Mouse (Mus musculus) midbrain, embryonic 16.5 days (tissue): ENCODE measurements at regions not wholly inside any gene's neighbourhood (a gene's known extent, or its start where the extent isn't known, plus 50 kb on each side); places are given as distances from the start of the nearest gene placed in this dataset.
A peak's percentile ranks its signal among the peaks of the same experiment; 100 is the strongest.

Source experiments
- ATAC-seq: fragments of 200-750 bp; cut with Nextera tagmentation; 2 replicates; pipeline ENCODE4 v1.8.0; 2017; ENCODE audit warnings: moderate TSS enrichment
- H3K27ac ChIP-seq: fragments of 300-500 bp; sonication (generic); 2 replicates; pipeline ENCODE4 v1.5.1; 2014; ENCODE audit warnings: mild to moderate bottlenecking, low read length, mixed read lengths
- H3K27me3 ChIP-seq: fragments of 300-500 bp; sonication (generic); 2 replicates; pipeline ENCODE4 v1.6.1; 2014; ENCODE audit warnings: low read depth, low read length, mixed read lengths; ENCODE audit not compliant: control insufficient read depth, insufficient read depth
- H3K36me3 ChIP-seq: fragments of 300-500 bp; sonication (generic); 2 replicates; pipeline ENCODE4 v1.6.1; 2014; ENCODE audit warnings: mild to moderate bottlenecking, low read length, moderate library complexity, mixed read lengths; ENCODE audit not compliant: control insufficient read depth, insufficient read depth
- H3K4me1 ChIP-seq: fragments of 300-500 bp; sonication (generic); 2 replicates; pipeline ENCODE4 v1.6.1; 2014; ENCODE audit warnings: mild to moderate bottlenecking, low read length, mixed read lengths; ENCODE audit not compliant: control insufficient read depth, insufficient read depth
- H3K4me2 ChIP-seq: fragments of 300-500 bp; sonication (generic); 2 replicates; pipeline ENCODE4 v1.6.1; 2014; ENCODE audit warnings: mild to moderate bottlenecking, low read length, mixed read lengths
- H3K4me3 ChIP-seq: fragments of 300-500 bp; sonication (generic); 2 replicates; pipeline ENCODE4 v1.5.1; 2014; ENCODE audit warnings: low read depth, mild to moderate bottlenecking, low read length, moderate library complexity, mixed read lengths
- H3K9ac ChIP-seq: fragments of 300-500 bp; sonication (generic); 2 replicates; pipeline ENCODE4 v1.6.1; 2014; ENCODE audit warnings: low read depth, low read length, mixed read lengths
- H3K9me3 ChIP-seq: fragments of 300-500 bp; sonication (generic); replicated peaks from 2 replicates; pipeline ENCODE4 v1.6.1; 2014; ENCODE audit warnings: mild to moderate bottlenecking, low read length, mixed read lengths; ENCODE audit not compliant: control insufficient read depth, poor library complexity, severe bottlenecking
- WGBS: fragments of 180-500 bp; shearing (Covaris S2); extraction: QIAGEN DNeasy Blood & Tissue Kit; methylation state at CpG from one replicate; pipeline ENCODE4 v1.1.7; 2014; 5-methylcytosine and 5-hydroxymethylcytosine counted together

GRCm38 (mm10) chr13:25429701-25430418, 159.6 kb upstream of the Nrsn1 start:
- WGBS: 66% methylated on average over 6 of the region's 6 CpGs
- H3K4me3 ChIP-seq: no peak overlapping the region
- peak; percentile 70 for ATAC-seq
- H3K27ac ChIP-seq: peak overlapping the region; percentile 65
- H3K9ac ChIP-seq: no peak overlapping the region
- H3K4me1 ChIP-seq: 0 out of 2 replicates have a peak, but pooled peaks cover 2% of the 10 kb centered on the region
- no peaks in the 10 kb centered on the region for H3K36me3 ChIP-seq
- no peaks in the 10 kb centered on the region for H3K27me3 ChIP-seq
- H3K9me3 ChIP-seq: no peaks in the 10 kb centered on the region
- no peak overlapping the region for H3K4me2 ChIP-seq

DNA sequence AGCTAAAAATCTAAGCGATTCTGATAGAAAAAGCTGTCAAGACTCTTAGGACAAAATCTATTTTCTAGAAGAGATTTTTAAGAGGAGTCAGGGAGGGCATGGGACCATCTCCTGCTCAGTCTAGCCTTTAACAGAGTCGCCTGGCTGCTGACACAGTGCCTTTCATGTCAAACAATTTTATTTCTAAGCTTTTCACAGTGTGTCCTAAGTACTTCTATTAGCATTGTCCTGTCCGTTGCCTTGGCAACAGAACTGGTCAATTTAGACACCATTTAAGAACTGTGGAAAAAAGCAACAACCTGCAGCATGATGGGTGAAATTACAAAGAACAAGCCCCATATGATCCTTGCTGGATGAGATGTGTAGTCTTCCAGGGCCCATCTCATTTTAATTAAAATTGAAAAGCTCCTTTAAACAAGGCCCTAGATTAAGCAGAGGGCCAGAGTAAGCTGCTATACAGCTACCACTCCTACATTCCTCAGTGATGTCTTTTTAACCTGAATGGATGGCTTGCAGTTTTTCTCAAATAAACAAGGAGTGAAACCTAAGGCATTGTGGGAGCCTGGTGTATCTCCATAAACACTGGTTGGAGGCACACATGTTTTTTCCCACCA, 133.0 kb upstream of the Nrsn1 start:
- Histone ChIP-seq H3K4me2 (no peak overlapping the region), H3K27me3 (no peaks in the 10 kb centered on the region), H3K9me3 (no peaks in the 10 kb centered on the region), H3K27ac (peak overlapping the region; percentile 74), H3K4me1 (peaks cover 23% of the 10 kb centered on the region), H3K36me3 (no peaks in the 10 kb centered on the region), H3K9ac (no peak overlapping the region), H3K4me3 (no peak overlapping the region)
- 7% methylated on average over 3 of the region's 3 CpGs for WGBS
- peak; percentile 91 for ATAC-seq

DNA sequence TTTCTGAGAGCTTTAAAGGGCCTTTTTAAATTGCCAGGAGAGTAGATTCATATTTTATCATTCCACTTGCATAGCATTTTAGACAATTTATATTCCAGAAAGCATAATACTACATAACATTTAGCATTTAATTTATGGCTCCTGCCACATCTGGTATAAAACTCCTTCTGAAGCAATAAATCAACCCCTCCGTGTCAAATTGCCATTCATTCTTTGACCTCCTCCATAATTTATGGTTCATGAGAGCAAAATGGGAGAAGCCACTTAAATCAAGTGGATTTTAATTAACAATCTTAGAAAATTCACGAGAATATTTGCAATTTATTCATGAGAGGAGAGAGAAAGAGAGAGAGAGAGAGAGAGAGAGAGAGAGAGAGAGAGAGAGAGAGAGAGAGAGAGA, 132.4 kb upstream of the Nrsn1 start:
- H3K4me2 ChIP-seq: no peak overlapping the region
- 11% methylated on average over 2 of the region's 2 CpGs for WGBS
- peaks cover 23% of the 10 kb centered on the region for H3K4me1 ChIP-seq
- peak overlapping the region; percentile 74 for H3K27ac ChIP-seq
- H3K4me3 ChIP-seq: no peak overlapping the region
- H3K9me3 ChIP-seq: no peaks in the 10 kb centered on the region
- no peak for ATAC-seq
- H3K36me3 ChIP-seq: no peaks in the 10 kb centered on the region
- no peaks in the 10 kb centered on the region for H3K27me3 ChIP-seq
- no peak overlapping the region for H3K9ac ChIP-seq

- Histone ChIP-seq H3K9me3 (no peaks in the 10 kb centered on the region), H3K4me3 (no peak overlapping the region), H3K27ac (peak overlapping the region; percentile 74), H3K4me2 (no peak overlapping the region), H3K27me3 (no peaks in the 10 kb centered on the region), H3K4me1 (peaks cover 23% of the 10 kb centered on the region), H3K9ac (no peak overlapping the region), H3K36me3 (no peaks in the 10 kb centered on the region)
- 26% methylated on average over 9 of the region's 9 CpGs for WGBS
- ATAC-seq: peak; percentile 78
Observed at GRCm38 (mm10) chr13:25401936-25402504, 131.7 kb upstream of the Nrsn1 start.

- Histone ChIP-seq H3K4me3 (no peak overlapping the region), H3K27ac (no peak overlapping the region), H3K4me1 (no peaks in the 10 kb centered on the region), H3K27me3 (no peaks in the 10 kb centered on the region), H3K9me3 (no peaks in the 10 kb centered on the region), H3K36me3 (no peaks in the 10 kb centered on the region), H3K4me2 (no peak overlapping the region), H3K9ac (no peak overlapping the region)
- no peak for ATAC-seq
- WGBS: 77% methylated on average over 5 of the region's 5 CpGs
Observed at GRCm38 (mm10) chr13:25392770-25393290, 122.5 kb upstream of the Nrsn1 start.

DNA sequence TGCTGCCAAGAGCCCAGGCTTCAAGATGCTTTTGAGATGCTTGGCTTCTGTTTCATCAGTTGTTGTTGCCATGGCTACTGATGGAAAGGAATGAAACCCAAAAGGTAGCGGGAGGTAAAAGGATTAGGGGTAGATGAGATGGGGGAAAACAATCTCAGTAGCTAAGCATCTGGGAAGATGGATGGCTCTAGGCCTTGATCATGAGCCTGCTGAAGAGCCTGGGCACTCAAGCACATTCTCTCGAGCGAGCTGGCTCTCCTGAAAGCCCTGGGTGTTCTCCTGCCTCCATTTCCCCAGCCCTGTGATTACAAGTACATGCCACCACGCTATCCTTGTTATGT, 92.3 kb upstream of the Nrsn1 start:
- Histone ChIP-seq H3K9me3 (no peaks in the 10 kb centered on the region), H3K4me1 (peaks cover 11% of the 10 kb centered on the region), H3K36me3 (no peaks in the 10 kb centered on the region), H3K27me3 (no peaks in the 10 kb centered on the region), H3K4me3 (no peak overlapping the region), H3K9ac (no peak overlapping the region), H3K27ac (peak overlapping the region; percentile 43), H3K4me2 (peak overlapping the region; percentile 32; the same call in 1 of the 2 replicates)
- 32% methylated on average over 4 of the region's 4 CpGs for WGBS
- peak; percentile 81 for ATAC-seq

DNA sequence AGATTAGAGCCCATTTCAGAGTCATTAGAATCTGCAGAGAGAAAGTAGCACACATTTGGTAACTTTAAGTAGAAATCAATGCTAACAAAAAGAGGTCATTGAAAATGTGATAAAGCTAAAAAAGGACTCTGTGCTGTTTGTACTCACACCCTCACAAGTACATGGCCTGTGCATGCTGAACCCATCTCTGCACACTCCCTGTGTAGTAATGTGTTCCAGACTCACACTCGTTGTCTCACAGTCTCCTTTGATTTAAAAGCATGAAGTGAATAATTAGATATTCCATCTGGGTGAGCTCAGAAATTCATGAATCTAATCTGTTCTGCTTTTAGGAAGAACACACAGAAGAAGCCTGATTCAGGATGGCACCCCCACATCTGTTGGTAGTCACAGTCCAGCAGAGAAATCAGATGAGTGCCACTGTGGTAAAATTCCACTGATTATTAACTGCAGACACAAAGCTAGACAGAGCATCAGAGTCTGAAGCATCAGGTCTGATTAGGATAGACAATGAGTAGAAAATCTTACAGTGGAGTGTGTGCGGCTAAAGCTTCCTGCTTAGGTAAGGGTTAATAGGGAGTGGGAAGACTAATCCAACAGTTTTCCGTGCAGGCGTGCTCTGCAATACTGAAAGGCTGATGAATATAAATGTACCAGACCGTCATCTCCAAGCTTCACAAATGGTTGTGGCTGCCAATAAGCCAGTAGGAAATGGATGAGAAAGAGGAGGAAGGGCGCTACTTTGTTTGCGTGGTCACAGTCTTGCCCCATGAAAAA, 91.7 kb upstream of the Nrsn1 start:
- H3K27me3 ChIP-seq: no peaks in the 10 kb centered on the region
- WGBS: 15% methylated on average over 7 of the region's 7 CpGs
- H3K4me1 ChIP-seq: peaks cover 11% of the 10 kb centered on the region
- no peaks in the 10 kb centered on the region for H3K9me3 ChIP-seq
- H3K4me2 ChIP-seq: peak overlapping the region; percentile 32; the same call in 1 of the 2 replicates
- H3K9ac ChIP-seq: no peak overlapping the region
- no peak overlapping the region for H3K4me3 ChIP-seq
- no peaks in the 10 kb centered on the region for H3K36me3 ChIP-seq
- peak overlapping the region; percentile 43 for H3K27ac ChIP-seq
- ATAC-seq: peak; percentile 88

- H3K27ac ChIP-seq: no peak overlapping the region
- no peak overlapping the region for H3K9ac ChIP-seq
- WGBS: 53% methylated on average over 5 of the region's 5 CpGs
- H3K27me3 ChIP-seq: no peaks in the 10 kb centered on the region
- H3K4me1 ChIP-seq: no peaks in the 10 kb centered on the region
- no peaks in the 10 kb centered on the region for H3K9me3 ChIP-seq
- no peak overlapping the region for H3K4me3 ChIP-seq
- H3K36me3 ChIP-seq: no peaks in the 10 kb centered on the region
- no peak for ATAC-seq
- no peak overlapping the region for H3K4me2 ChIP-seq
Observed at GRCm38 (mm10) chr13:25347558-25347957, 77.3 kb upstream of the Nrsn1 start.
